Mouse (Mus musculus) adipose tissue, adult 10 weeks (tissue): Measurements from ENCODE around the gene Calm1. TPM values are rescaled to one million over a fixed set of nuclear protein-coding genes. Genes with fewer than 3 reads are reported as not detected.

Experiments used
- polyA plus RNA-seq: library from polyadenylated mRNA; stranded (reverse); fragments of 350-450 nt; fragmentation: Illumina TruSeq; extraction: RNeasy Lipid Tissue Mini Kit (QIAGEN cat#74804); gene quantifications from one replicate; pipeline ENCODE4 v1.2.3, GENCODE M21; 2014; ENCODE audit warnings: low read depth, low replicate concordance

Calm1 gene
- 314 TPM for polyA plus RNA-seq

GRCm38 (mm10) chr12:100198967-100199660 lies at the start of gene Calm1:
Gene Calm1, plus strand, starts transcription at chr12:100199435.

GRCm38 (mm10) chr12:100159261-100159975 lies 39.8 kb upstream of the Calm1 start, which contains the start of gene Nrde2:
Gene Nrde2, minus strand, starts transcription at chr12:100159653.

Other genes starting within 250 kb of the Calm1 start
- gene Kcnk13, start 234.9 kb upstream of the Calm1 start, polyA plus RNA-seq: 0.99 TPM
- gene Psmc1, start 89.3 kb upstream of the Calm1 start, polyA plus RNA-seq: 115 TPM
- 10.1 TPM for gene Nrde2, start 39.8 kb upstream of the Calm1 start, polyA plus RNA-seq